Mouse (Mus musculus): ENCODE results near the gene Actc1. TPM values are rescaled to one million over a fixed set of nuclear protein-coding genes. Genes with fewer than 3 reads are reported as not detected.

The Actc1 gene
- 1 to 10 TPM in 1 of 2 experiments, under 1 TPM in 1; 0.66 to 4.7 TPM for polyA plus RNA-seq (2017; shearing (Covaris generic))

GRCm38 (mm10) chr2:114052696-114053598 is at the start of gene Actc1:
Gene Actc1 (minus strand): TSS chr2:114053548.

GRCm38 (mm10) chr2:114013295-114013771 is 40.0 kb downstream of the Actc1 start, which contains the start of gene Gjd2:
Gene Gjd2 (minus strand): TSS chr2:114013619.

Other genes starting within 250 kb of the Actc1 start
- 1 to 10 TPM; 6.3 to 9.3 TPM for gene Scg5, start 224.4 kb downstream of the Actc1 start, polyA plus RNA-seq (2017; shearing (Covaris generic))
- 1 to 10 TPM; 3.2 to 5.1 TPM for gene Arhgap11a, start 204.9 kb downstream of the Actc1 start, polyA plus RNA-seq (2017; shearing (Covaris generic))
- not detected for gene Gjd2, start 39.9 kb downstream of the Actc1 start, polyA plus RNA-seq (2017; shearing (Covaris generic))
- gene Aqr, start 133.5 kb upstream of the Actc1 start, polyA plus RNA-seq (2017; shearing (Covaris generic)), result 100 to 1,000 TPM in 1 of 2 experiments, 10 to 100 TPM in 1; 70.5 to 106 TPM
- 1 to 10 TPM in 1 of 2 experiments, under 1 TPM in 1; 0.67 to 2.7 TPM for gene Zfp770, start 147.9 kb upstream of the Actc1 start, polyA plus RNA-seq (2017; shearing (Covaris generic))